Mouse (Mus musculus) liver, postnatal 0 days (tissue): Measurements from ENCODE around the gene 4933424G06Rik. TPM values are rescaled to one million over a fixed set of nuclear protein-coding genes. Genes with fewer than 3 reads are reported as not detected.

Source experiments
- ATAC-seq: fragments of 200-750 bp; cut with Nextera tagmentation; 2 replicates; pipeline ENCODE4 v1.8.0; 2017; ENCODE audit warnings: mild to moderate bottlenecking, moderate library complexity
- DNase-seq: peaks from one replicate; pipeline ENCODE4 v3.0.0-alpha.2; 2016
- H3K27ac ChIP-seq: fragments of 300-500 bp; sonication (generic); 2 replicates; pipeline ENCODE4 v1.5.1; 2014; ENCODE audit warnings: antibody characterized with exemption, moderate library complexity, mild to moderate bottlenecking, low read depth
- H3K27me3 ChIP-seq: fragments of 300-500 bp; sonication (generic); 2 replicates; pipeline ENCODE4 v1.6.1; 2014; ENCODE audit warnings: low read length, control low read depth, mixed read lengths; ENCODE audit not compliant: insufficient read depth
- H3K36me3 ChIP-seq: fragments of 300-500 bp; sonication (generic); replicated peaks from 2 replicates; pipeline ENCODE4 v1.6.1; 2014; ENCODE audit warnings: mild to moderate bottlenecking, control low read depth, low read length, moderate library complexity, mixed read lengths; ENCODE audit not compliant: insufficient read depth
- H3K4me1 ChIP-seq: fragments of 300-500 bp; sonication (generic); 2 replicates; pipeline ENCODE4 v1.6.1; 2014; ENCODE audit warnings: antibody characterized with exemption, mild to moderate bottlenecking, control low read depth; ENCODE audit not compliant: insufficient read depth
- H3K4me2 ChIP-seq: fragments of 300-500 bp; sonication (generic); 2 replicates; pipeline ENCODE4 v1.6.1; 2014; ENCODE audit warnings: low read depth, mild to moderate bottlenecking, low read length, moderate library complexity, mixed read lengths
- H3K4me3 ChIP-seq: fragments of 300-500 bp; sonication (generic); 2 replicates; pipeline ENCODE4 v1.5.1; 2014; ENCODE audit warnings: low read depth, low read length
- H3K9ac ChIP-seq: fragments of 300-500 bp; sonication (generic); replicated peaks from 2 replicates; pipeline ENCODE4 v1.6.1; 2014; ENCODE audit warnings: mild to moderate bottlenecking, moderate library complexity
- H3K9me3 ChIP-seq: fragments of 300-500 bp; sonication (generic); 2 replicates; pipeline ENCODE4 v1.6.1; 2016; ENCODE audit warnings: mild to moderate bottlenecking, control low read depth, low read length, mixed read lengths
- CTCF ChIP-seq: sonication (generic); IDR thresholded peaks from 2 replicates; pipeline ENCODE4 v1.5.1; 2016; ENCODE audit warnings: antibody characterized with exemption, low read depth
- EP300 ChIP-seq: IDR thresholded peaks from 2 replicates; pipeline ENCODE4 v1.6.1; 2016; ENCODE audit warnings: antibody characterized with exemption, low read depth, mild to moderate bottlenecking
- WGBS: fragments of 180-500 bp; shearing (Covaris S2); extraction: QIAGEN DNeasy Blood & Tissue Kit; methylation state at CpG from one replicate; pipeline ENCODE4 v1.1.7; 2014; ENCODE audit not compliant: insufficient replicate concordance; 5-methylcytosine and 5-hydroxymethylcytosine counted together
- polyA plus RNA-seq: library from polyadenylated mRNA; unstranded; fragments of >200 nt; fragmentation: Nextera tagmentation; extraction: Ambion mirVana; gene quantifications from 2 replicates; pipeline ENCODE4 v1.2.1, GENCODE M21; 2015

4933424G06Rik gene
- polyA plus RNA-seq, 1 experiment from 2014 or later: not detected

- Histone ChIP-seq H3K9ac (no peak overlapping the region), H3K4me1 (no peaks in the 10 kb centered on the region), H3K27me3 (no peaks in the 10 kb centered on the region), H3K36me3 (no peaks in the 10 kb centered on the region), H3K4me2 (no peak overlapping the region), H3K9me3 (no peaks in the 10 kb centered on the region), H3K27ac (no peak overlapping the region), H3K4me3 (no peak overlapping the region)
- DNase-seq (no peak), ATAC-seq (no peak)
- TF ChIP-seq CTCF (no peak), EP300 (no peak)
- 29% methylated on average over 6 of the region's 6 CpGs for WGBS
Observed at GRCm38 (mm10) chr1:36753932-36754675, 44.2 kb downstream of the 4933424G06Rik start.

GRCm38 (mm10) chr1:36758553-36758952 is 48.6 kb downstream of the 4933424G06Rik start:
- no peaks in the 10 kb centered on the region for H3K4me1 ChIP-seq
- TF ChIP-seq CTCF (no peak), EP300 (no peak)
- ATAC-seq: no peak
- H3K4me3 ChIP-seq: no peak overlapping the region
- no peak for DNase-seq
- H3K9ac ChIP-seq: no peak overlapping the region
- no peak overlapping the region for H3K27ac ChIP-seq
- no peaks in the 10 kb centered on the region for H3K36me3 ChIP-seq
- H3K27me3 ChIP-seq: no peaks in the 10 kb centered on the region
- H3K4me2 ChIP-seq: no peak overlapping the region
- 81% methylated on average over 9 of the region's 9 CpGs for WGBS
- H3K9me3 ChIP-seq: no peaks in the 10 kb centered on the region

DNA sequence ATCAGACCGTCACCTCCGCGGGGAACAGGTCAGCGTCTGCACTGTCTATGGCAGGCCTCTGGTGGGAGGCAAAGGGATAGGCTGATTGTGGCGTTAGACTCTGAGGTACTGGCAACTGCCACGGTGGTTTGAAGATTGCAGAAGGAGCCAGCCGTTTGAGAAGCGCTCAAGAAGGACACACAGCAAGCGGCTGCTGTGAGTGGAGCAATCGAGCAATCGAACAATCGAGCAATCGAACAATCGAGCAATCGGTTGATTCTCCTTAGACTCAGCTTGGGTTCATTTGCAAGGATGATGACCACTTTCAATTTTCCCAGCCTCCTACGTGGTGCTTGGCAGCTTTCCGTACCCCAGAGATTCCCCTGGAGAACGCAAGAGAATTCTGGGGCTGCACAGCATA is 49.1 kb downstream of the 4933424G06Rik start:
- TF ChIP-seq EP300 (no peak), CTCF (no peak)
- H3K27ac ChIP-seq: no peak overlapping the region
- WGBS: 83% methylated on average over 18 of the region's 18 CpGs

DNA sequence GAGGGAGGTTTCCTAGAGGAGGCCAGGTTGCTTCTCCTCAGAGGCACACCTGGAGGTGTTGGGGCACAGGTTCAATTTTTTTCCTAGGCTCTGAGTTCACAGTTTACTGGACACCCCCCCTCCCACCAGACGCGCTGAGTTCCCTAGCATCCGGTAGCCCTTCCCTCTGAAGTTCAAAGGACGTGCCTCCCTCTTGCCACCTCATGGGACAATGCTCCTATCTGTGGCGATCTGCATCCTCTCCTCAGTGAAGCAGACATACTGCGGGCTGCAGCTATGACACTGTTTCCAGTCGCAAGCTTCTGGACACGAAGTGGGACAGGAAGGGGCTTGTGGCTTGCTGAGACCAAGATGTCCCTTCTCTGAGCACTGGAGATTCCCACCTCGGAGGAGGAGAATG is 50.5 kb downstream of the 4933424G06Rik start:
- DNase-seq: no peak
- no peak overlapping the region for H3K4me2 ChIP-seq
- 73% methylated on average over 9 of the region's 9 CpGs for WGBS
- no peak for TF ChIP-seq CTCF
- TF ChIP-seq EP300: no peak
- H3K9ac ChIP-seq: no peak overlapping the region
- ATAC-seq: no peak
- H3K27me3 ChIP-seq: no peaks in the 10 kb centered on the region
- H3K4me3 ChIP-seq: no peak overlapping the region
- no peaks in the 10 kb centered on the region for H3K4me1 ChIP-seq
- no peaks in the 10 kb centered on the region for H3K9me3 ChIP-seq
- no peak overlapping the region for H3K27ac ChIP-seq
- no peaks in the 10 kb centered on the region for H3K36me3 ChIP-seq

More for the DNA sequence above, 49.1 kb downstream of the 4933424G06Rik start:
- H3K4me2 ChIP-seq: no peak overlapping the region
- no peak overlapping the region for H3K9ac ChIP-seq
- H3K4me3 ChIP-seq: no peak overlapping the region
- ATAC-seq (no peak), DNase-seq (no peak)
- H3K27me3 ChIP-seq: no peaks in the 10 kb centered on the region
- no peaks in the 10 kb centered on the region for H3K36me3 ChIP-seq
- H3K4me1 ChIP-seq: no peaks in the 10 kb centered on the region
- H3K9me3 ChIP-seq: no peaks in the 10 kb centered on the region

DNA sequence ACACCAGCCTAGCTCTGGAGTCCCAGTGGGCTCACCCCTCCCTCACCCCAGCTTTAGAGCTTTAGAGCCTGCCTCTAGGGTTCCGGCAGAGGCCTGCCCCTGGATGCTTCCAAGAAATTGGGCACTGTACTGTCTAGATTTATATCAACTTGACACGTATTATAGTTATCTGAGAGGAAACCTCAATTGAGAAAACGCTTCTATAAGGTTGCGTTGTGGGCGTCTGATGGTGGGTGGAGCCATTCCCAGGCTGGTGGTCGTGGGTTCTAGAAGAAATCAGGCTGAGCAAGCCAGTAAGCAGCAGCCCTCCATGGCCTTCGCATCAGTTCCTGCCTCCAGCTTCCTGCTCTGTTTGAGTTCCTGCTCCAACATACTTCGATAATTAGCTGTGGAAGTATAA is 51.1 kb downstream of the 4933424G06Rik start:
- Histone ChIP-seq H3K9ac (no peak overlapping the region), H3K36me3 (no peaks in the 10 kb centered on the region), H3K27ac (no peak overlapping the region), H3K4me3 (no peak overlapping the region), H3K9me3 (no peaks in the 10 kb centered on the region), H3K4me1 (no peaks in the 10 kb centered on the region), H3K4me2 (no peak overlapping the region), H3K27me3 (no peaks in the 10 kb centered on the region)
- DNase-seq: no peak
- WGBS: 63% methylated on average over 8 of the region's 8 CpGs
- TF ChIP-seq CTCF (no peak), EP300 (no peak)
- ATAC-seq: no peak

- no peaks in the 10 kb centered on the region for H3K4me1 ChIP-seq
- TF ChIP-seq CTCF (no peak), EP300 (no peak)
- H3K9me3 ChIP-seq: no peaks in the 10 kb centered on the region
- 76% methylated on average over 11 of the region's 11 CpGs for WGBS
- H3K36me3 ChIP-seq: no peaks in the 10 kb centered on the region
- no peaks in the 10 kb centered on the region for H3K27me3 ChIP-seq
- no peak within 1 kb of the TSS for H3K4me2 ChIP-seq
- H3K4me3 ChIP-seq: no peak within 1 kb of the TSS
- DNase-seq (no peak), ATAC-seq (no peak)
- H3K9ac ChIP-seq: no peak within 1 kb of the TSS
- no peak within 1 kb of the TSS for H3K27ac ChIP-seq
Observed at GRCm38 (mm10) chr1:36761568-36761967, 51.6 kb downstream of the 4933424G06Rik start, which contains the start of gene Zap70. Gene Zap70, plus strand, starts transcription at chr1:36761798.
